Mouse (Mus musculus): ENCODE measurements around the gene Gm10770.
"Not testable (repeated sequence)": the region's sequence is repeated elsewhere in the genome, so short reads cannot be mapped to it uniquely, and the experiment has no call there.

Gene Gm10770

GRCm38 (mm10) chr2:150179579-150179978 lies at the start of gene Gm10770:
TSS of gene Gm10770 (minus strand) at chr2:150179679.
- DNase-seq (ENCODE audit: low spot score): not testable (repeated sequence)

GRCm38 (mm10) chr2:150223263-150223662 lies 43.8 kb upstream of the Gm10770 start:
- DNase-seq (ENCODE audit: low spot score): not testable (repeated sequence)

GRCm38 (mm10) chr2:150218363-150218725 lies 38.9 kb upstream of the Gm10770 start:
- not testable (repeated sequence) for DNase-seq (ENCODE audit: low spot score)

GRCm38 (mm10) chr2:150217600-150218362 lies 38.3 kb upstream of the Gm10770 start, which contains the start of gene Zfp937:
TSS of gene Zfp937 (plus strand) at chr2:150218073.
- peak; percentile 44 for DNase-seq (ENCODE audit: low spot score)

- DNase-seq (ENCODE audit: low spot score): not testable (repeated sequence)
Measured at GRCm38 (mm10) chr2:150181570-150181999, 2.1 kb upstream of the Gm10770 start, which contains the start of gene Gm14139. TSS of gene Gm14139 (plus strand) at chr2:150181755.

GRCm38 (mm10) chr2:150181046-150181445 lies 1.6 kb upstream of the Gm10770 start:
- DNase-seq (ENCODE audit: low spot score): not testable (repeated sequence)

- DNase-seq (ENCODE audit: low spot score): no peak
Measured at GRCm38 (mm10) chr2:150173833-150174232, 5.6 kb downstream of the Gm10770 start.

- no peak for DNase-seq (ENCODE audit: low spot score)
Measured at GRCm38 (mm10) chr2:150166703-150167102, 12.8 kb downstream of the Gm10770 start.

- DNase-seq (ENCODE audit: low spot score): peak; percentile 57
Measured at GRCm38 (mm10) chr2:150136435-150136897, 43.0 kb downstream of the Gm10770 start, which contains the start of gene Zfp120. TSS of gene Zfp120 (minus strand) at chr2:150136708.

GRCm38 (mm10) chr2:150132773-150133172 lies 46.7 kb downstream of the Gm10770 start:
- no peak for DNase-seq (ENCODE audit: low spot score)

- DNase-seq (ENCODE audit: low spot score): not testable (repeated sequence)
Measured at GRCm38 (mm10) chr2:150132002-150132401, 47.5 kb downstream of the Gm10770 start.

Measured in ovary, postnatal 14 days (tissue).